Mouse (Mus musculus): ENCODE measurements around the gene Card10.

- TF ChIP-seq CTCF (IDR thresholded peaks at IDR 0.05) (no peak), POLR2A (IDR thresholded peaks at IDR 0.05; ENCODE audit: insufficient read depth, low read depth, low read length) (no peak)
Observed at GRCm38 (mm10) chr15:78797060-78797329, 5.8 kb downstream of the Card10 start.

Data from heart, adult 2 months (tissue).